Mouse (Mus musculus) frontal cortex, adult 2 months (tissue): ENCODE results near the gene Fam219b. TPM values are rescaled to one million over a fixed set of nuclear protein-coding genes. Genes with fewer than 3 reads are reported as not detected.

Experiments
- DNase-seq, 2 experiments: peaks; one replicate each; pipeline ENCODE4 v3.0.0; 2022; ENCODE audit warnings: low spot score in 1 of 2; ENCODE audit errors: extremely low spot score in 1 of 2
- polyA plus RNA-seq: library from polyadenylated mRNA; depleted of rRNA; stranded (reverse); fragments of >200 nt; gene quantifications from 2 replicates; pipeline ENCODE4 v1.2.3, GENCODE M21; 2012

Fam219b gene
- polyA plus RNA-seq, 1 experiment: 14.5 TPM

DNA sequence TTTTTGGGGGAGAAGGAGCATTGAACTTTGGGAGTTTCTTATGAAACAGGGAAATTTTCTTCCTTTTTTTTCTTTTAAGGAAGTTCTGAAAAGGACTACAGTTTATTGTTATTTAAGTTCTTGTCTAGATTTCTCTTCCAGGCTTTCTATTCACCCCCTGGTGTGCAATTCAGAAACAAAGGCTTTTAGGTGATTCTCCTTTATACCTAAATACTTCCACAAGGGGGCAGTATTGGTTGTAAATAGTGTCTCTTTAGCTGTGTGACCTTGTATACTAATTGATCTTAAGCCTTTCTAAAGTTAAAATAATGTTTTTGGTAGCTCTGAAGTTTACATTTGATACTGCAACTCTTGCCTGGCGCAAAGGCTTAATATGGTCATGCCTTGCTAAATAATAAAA, 13.6 kb upstream of the Fam219b start:
- DNase-seq: peak in 1 of 2 experiments; percentile 53

GRCm38 (mm10) chr9:57524439-57524838, 12.9 kb upstream of the Fam219b start:
- no peak for DNase-seq

- peak in 1 of 2 experiments; percentile 51 for DNase-seq
Observed at GRCm38 (mm10) chr9:57525516-57525915, 11.8 kb upstream of the Fam219b start.

GRCm38 (mm10) chr9:57526435-57526834, 10.9 kb upstream of the Fam219b start:
- no peak for DNase-seq

GRCm38 (mm10) chr9:57531946-57532345, 5.4 kb upstream of the Fam219b start:
- DNase-seq: no peak

GRCm38 (mm10) chr9:57536362-57536761, 966 bp upstream of the Fam219b start:
- no peak for DNase-seq

DNA sequence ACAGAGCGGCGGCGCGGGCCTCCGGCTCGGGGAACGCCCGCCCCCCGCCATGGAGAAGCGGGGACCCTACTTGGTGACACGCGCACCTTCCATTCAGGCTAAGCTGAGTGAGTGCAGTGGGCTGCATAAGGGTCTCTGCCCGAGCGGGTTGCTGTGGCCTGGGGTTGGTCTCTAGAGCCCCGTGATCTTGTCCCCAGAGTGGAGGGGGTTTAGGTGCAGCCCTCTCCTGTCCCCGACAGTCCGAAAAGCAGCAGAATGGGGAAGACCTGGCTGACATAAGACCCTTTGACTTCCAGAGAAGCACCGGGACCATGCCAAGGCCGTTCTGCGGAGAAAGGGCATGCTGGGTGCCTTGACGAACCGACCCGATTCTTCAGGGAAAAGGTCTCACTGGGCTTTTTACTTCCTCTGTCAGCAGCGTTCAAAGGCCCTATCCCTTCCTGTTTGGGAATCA, 427 bp downstream of the Fam219b start:
- peak in 1 of 2 experiments; percentile 38 for DNase-seq

- DNase-seq: no peak
Observed at GRCm38 (mm10) chr9:57539550-57539949, 2.2 kb downstream of the Fam219b start.

DNA sequence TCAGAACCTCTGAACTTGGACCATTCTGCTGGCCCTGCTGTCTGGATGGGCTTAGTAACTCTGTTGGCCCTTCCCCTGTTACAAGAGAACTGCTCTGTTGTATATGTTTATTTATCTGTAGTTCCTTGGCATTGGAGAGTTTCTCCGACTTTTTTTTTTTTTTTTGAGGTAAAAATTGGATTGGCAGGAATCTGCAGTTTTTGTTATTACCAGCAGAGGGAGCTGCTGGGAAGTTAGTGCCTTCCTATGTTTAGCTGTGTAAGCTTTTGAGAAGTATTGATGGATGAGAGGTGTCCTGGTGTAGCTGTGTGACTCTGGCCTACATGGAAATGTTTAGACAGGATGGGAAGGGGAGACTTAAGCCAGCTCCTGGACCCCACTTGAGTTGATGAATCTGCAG, 4.0 kb downstream of the Fam219b start:
- peak in 1 of 2 experiments; percentile 76 for DNase-seq

DNA sequence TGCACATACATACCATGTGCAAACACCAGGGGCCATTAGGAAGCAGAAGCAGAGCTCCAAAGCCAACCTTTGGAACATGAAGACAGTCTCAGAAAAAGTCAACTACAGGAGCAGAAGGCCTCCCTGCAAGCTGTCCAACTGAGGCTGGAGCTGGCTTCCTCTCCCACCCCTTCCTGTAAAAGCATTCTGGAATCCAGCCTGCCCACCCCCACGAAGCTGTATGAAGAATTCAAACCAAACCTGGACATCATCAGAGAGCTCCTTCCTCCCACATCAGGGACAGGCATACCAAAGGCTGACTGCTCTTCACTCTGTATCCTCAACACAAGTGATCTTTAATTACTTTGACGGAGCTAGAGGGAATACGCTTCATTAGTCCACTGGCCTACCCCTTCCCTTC, 6.6 kb downstream of the Fam219b start:
- DNase-seq: no peak

DNA sequence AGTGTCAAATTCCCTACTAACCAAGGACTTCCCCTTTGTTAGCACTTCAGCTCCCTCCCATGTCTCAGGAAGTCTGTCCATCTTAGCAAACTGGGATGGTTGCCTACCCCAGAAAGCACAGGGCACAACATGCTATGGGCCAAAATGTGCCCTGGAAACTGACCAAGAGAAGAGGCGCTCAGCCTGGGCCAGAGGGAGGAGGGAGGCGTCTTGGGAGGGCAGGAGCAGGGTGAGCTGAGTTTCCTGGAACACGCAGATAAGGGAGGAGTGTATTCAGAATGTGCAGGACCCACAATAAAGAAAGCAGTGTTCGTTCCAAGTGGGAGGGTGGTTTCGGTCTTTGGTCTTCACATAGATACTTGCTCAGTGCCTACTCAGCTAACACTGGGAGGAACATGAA, 10.0 kb downstream of the Fam219b start:
- DNase-seq: no peak

- no peak for DNase-seq
Observed at GRCm38 (mm10) chr9:57547869-57548268, 10.5 kb downstream of the Fam219b start.

- no peak for DNase-seq
Observed at GRCm38 (mm10) chr9:57549186-57549585, 11.9 kb downstream of the Fam219b start.

DNA sequence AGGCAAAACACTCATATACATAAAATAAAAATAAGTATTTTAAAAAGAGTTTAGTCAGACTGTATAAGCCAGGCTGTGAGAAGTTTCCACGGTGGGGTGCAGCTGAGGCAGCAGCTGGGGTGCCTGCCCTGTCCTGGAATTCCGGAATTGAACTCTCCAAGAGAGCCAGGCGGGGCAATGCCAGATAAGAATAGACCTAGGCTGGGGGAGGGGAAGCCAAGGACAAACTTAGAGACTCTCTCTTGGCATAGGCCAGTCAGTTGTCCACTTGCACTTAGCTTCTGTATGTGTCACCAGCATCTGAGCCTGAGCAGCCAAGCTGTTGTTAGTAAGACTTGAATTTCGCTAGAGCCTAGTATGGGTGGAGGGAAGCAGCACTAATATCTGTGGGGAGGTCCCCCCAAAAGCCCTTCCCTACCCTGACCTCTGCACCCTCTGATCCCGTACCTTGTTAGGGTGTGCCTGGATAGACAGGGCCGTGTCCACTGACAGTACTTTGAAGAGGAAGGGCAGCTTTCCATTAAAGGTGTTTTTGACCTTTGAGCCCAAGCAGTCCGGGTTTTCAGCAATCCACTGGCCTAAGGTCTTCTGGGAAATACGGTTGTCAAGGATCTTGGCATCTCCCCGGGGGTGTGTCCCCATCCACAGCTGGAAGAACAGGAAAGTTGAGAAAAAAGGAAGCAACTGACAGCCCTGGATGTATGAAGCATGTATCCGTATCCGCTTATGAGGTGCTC, 13.0 kb downstream of the Fam219b start:
- DNase-seq: no peak

- peak; percentile 50 to 86 for DNase-seq
Observed at GRCm38 (mm10) chr9:57552139-57552887, 15.0 kb downstream of the Fam219b start, which contains the start of gene Mpi. Gene Mpi (minus strand): TSS chr9:57552763.

GRCm38 (mm10) chr9:57553119-57553518, 15.8 kb downstream of the Fam219b start:
- DNase-seq: no peak

GRCm38 (mm10) chr9:57554753-57555152, 17.4 kb downstream of the Fam219b start:
- DNase-seq: no peak

DNA sequence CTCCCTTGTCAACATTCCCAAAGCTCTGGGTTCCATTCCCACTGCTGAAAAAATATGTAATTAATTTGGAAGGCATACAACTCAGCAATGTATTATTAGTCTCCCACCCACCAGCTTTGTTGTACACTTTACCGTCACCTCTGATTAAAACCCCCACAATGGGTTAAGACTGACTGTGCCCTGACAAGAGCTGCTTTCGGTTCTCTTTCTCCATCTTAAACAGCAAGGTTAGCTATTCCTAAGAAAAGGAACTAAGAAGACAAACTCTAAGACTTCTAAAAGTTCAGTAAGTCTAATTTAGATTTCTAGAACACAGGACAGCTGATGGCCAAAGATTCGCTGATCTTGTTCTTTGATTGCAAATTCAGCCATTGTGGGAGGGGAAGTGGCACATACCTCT, 19.9 kb downstream of the Fam219b start:
- no peak for DNase-seq

- DNase-seq: no peak
Observed at GRCm38 (mm10) chr9:57558625-57559024, 21.3 kb downstream of the Fam219b start.

DNA sequence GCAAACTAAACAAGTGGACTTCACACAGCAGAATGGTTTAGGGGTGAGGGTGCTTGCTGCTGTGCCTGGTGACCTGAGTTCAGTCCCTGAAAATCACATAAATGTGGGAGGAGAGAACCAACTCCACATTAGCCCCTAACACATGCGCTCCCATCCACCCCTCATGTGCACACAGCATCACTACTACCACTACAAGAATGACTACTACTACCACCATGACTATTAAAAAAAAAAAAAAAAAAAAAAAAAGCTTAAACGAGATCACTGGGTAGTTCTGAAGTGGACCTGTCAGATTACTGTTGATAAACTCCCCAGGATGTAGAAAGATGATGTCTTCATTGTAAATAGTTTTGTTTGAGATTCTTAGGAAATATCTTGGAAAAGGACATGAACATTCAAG, 22.2 kb downstream of the Fam219b start:
- DNase-seq: no peak

DNA sequence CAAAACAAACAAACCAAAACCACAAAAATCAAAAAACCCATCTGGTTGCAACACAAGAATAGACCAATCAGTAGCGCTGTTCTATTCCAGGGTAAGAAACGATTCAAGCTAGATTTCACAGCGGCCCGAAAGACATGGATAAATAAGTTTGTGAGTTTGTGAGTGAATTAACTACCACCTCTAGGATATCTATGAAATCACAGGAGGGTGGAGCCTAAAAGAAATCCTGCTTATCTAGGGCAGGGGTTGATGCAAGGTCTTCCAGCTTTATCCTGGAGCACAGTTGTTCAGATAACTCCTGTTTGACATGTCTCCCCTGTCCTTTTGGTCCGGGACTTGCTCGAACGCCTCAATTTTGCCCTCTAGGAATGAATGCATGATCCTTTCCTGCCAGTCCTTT, 22.9 kb downstream of the Fam219b start:
- DNase-seq: no peak
